Mouse (Mus musculus) adrenal gland, adult (tissue): Measurements from ENCODE around the gene Tymp.

ENCODE experiments used
- DNase-seq, 2 experiments: peaks; one replicate each; pipeline ENCODE4 v3.0.0; 2022 to 2023; ENCODE audit warnings: low spot score in 1 of 2; ENCODE audit not compliant: inconsistent age in 2 of 2

Tymp gene

GRCm38 (mm10) chr15:89336422-89336821, 40.4 kb downstream of the Tymp start:
- DNase-seq = no peak

- no peak for DNase-seq
Measured at GRCm38 (mm10) chr15:89334774-89335537, 41.9 kb downstream of the Tymp start.

DNA sequence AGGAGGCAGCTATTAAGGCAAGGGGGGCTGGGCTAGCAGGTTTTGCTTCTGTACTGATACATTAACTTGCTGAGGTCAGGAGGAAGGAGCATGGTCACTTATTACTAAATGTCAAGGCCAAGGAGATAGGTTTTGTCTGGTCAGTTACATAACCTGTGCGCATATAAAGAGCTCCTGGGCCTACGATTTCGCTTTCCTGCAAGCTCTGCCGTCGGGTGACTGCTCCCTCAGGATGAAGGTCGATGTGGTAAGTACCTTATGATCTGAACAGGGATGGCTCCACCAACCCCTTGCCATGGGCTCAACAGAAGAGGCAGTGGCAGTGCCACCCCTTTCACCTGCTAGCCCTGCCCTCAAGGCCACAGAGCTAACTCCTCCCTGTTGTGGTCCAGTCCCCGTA, 42.6 kb downstream of the Tymp start, which contains the start of gene Miox:
Gene Miox, plus strand, starts transcription at position 128 of the 400 bp plus-strand sequence.
- DNase-seq = no peak

- DNase-seq = no peak
Measured at GRCm38 (mm10) chr15:89326441-89326840, 50.4 kb downstream of the Tymp start.

GRCm38 (mm10) chr15:89323656-89324055, 53.2 kb downstream of the Tymp start:
- DNase-seq = no peak

DNA sequence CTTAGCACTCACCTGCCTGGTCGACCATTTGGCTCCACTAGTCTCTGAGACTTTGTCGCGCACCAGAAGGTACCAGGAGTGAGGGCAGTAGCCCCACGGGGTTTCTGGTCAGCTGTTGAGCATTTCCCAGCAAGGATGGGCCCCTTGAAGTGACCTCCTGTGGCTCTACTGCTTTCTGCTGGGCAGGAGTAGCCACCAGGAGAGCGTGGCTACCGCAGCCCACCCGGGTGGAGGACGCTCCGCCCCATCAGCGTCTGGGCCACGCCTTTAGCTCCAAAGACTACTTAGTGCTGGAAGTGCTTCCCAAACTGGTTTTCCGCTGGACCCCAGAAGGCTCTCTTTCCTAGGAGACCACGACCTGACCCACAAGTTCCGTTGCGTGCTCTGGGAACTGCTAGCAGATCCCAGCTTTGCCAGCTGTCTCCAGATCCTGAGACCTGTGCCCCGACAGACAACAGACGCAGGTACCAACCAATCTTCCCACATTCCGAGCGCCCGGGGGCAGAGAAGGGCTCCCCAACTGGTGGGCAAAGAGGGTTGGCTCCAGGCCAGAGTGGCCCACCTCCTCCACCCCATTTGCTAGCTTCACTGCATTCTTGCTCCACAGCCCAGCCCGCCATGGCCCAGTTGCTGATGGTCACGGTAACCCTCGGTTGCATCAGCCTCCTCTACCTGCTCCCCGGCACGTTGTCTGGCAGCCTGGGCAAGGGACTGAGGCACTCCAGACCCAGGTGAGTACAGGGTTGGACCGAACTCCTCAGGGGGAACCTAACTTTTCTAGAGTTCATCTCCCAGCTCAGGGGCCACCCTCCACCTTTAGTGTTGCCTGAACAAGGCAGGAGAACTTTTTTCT, 53.9 kb downstream of the Tymp start, which contains the start of gene Adm2:
Gene Adm2, plus strand, starts transcription at position 51 of the 853 bp plus-strand sequence.
- no peak for DNase-seq
